Mouse (Mus musculus) lung, embryonic 14.5 days (tissue): Measurements from ENCODE around the gene Nlrc4. TPM values are rescaled to one million over a fixed set of nuclear protein-coding genes. Genes with fewer than 3 reads are reported as not detected.

ENCODE experiments used
- ATAC-seq: fragments of 200-750 bp; cut with Nextera tagmentation; 2 replicates; pipeline ENCODE4 v1.8.0; 2017; ENCODE audit warnings: mild to moderate bottlenecking, moderate TSS enrichment, moderate library complexity; ENCODE audit not compliant: insufficient read depth
- DNase-seq: peaks from one replicate; pipeline ENCODE4 v3.0.0-alpha.2; 2015
- H3K27ac ChIP-seq: fragments of 300-500 bp; sonication (generic); 2 replicates; pipeline ENCODE4 v1.5.1; 2014; ENCODE audit warnings: low read depth, mild to moderate bottlenecking, moderate library complexity
- H3K27me3 ChIP-seq: fragments of 300-500 bp; sonication (generic); 2 replicates; pipeline ENCODE4 v1.6.1; 2014; ENCODE audit warnings: low read length, control low read depth; ENCODE audit not compliant: insufficient read depth
- H3K36me3 ChIP-seq: fragments of 300-500 bp; sonication (generic); 2 replicates; pipeline ENCODE4 v1.6.1; 2014; ENCODE audit warnings: control low read depth; ENCODE audit not compliant: insufficient read depth
- H3K4me1 ChIP-seq: fragments of 300-500 bp; sonication (generic); 2 replicates; pipeline ENCODE4 v1.6.1; 2014; ENCODE audit warnings: antibody characterized with exemption, control low read depth; ENCODE audit not compliant: insufficient read depth
- H3K4me2 ChIP-seq: fragments of 300-500 bp; sonication (generic); 2 replicates; pipeline ENCODE4 v1.6.1; 2014; ENCODE audit warnings: mild to moderate bottlenecking
- H3K4me3 ChIP-seq: fragments of 300-500 bp; sonication (generic); 2 replicates; pipeline ENCODE4 v1.5.1; 2014; ENCODE audit warnings: low read depth, low read length
- H3K9ac ChIP-seq: fragments of 300-500 bp; sonication (generic); 2 replicates; pipeline ENCODE4 v1.6.1; 2014
- H3K9me3 ChIP-seq: fragments of 300-500 bp; sonication (generic); 2 replicates; pipeline ENCODE4 v1.6.1; 2016; ENCODE audit warnings: low read depth, low read length, control low read depth
- CTCF ChIP-seq: IDR thresholded peaks from 2 replicates; pipeline ENCODE4 v1.5.1; 2016; ENCODE audit warnings: antibody characterized with exemption, low read depth
- WGBS: fragments of 180-500 bp; shearing (Covaris S2); extraction: QIAGEN DNeasy Blood & Tissue Kit; methylation state at CpG from one replicate; pipeline ENCODE4 v1.1.7; 2014; 5-methylcytosine and 5-hydroxymethylcytosine counted together
- polyA plus RNA-seq: library from polyadenylated mRNA; unstranded; fragments of >200 nt; fragmentation: Nextera tagmentation; extraction: Ambion mirVana; gene quantifications from 2 replicates; pipeline ENCODE4 v1.2.1, GENCODE M21; 2014

Gene Nlrc4
- polyA plus RNA-seq, 1 experiment from 2014 or later, result 0.39 TPM

GRCm38 (mm10) chr17:74455426-74455825 is 3.5 kb downstream of the Nlrc4 start:
- WGBS, result 74% methylated on average over 4 of the region's 4 CpGs
- no peak for TF ChIP-seq CTCF

GRCm38 (mm10) chr17:74454660-74455059 is 4.3 kb downstream of the Nlrc4 start:
- no peaks in the 10 kb centered on the region for H3K27me3 ChIP-seq

More at GRCm38 (mm10) chr17:74455426-74455825, 3.5 kb downstream of the Nlrc4 start:
- no peaks in the 10 kb centered on the region for H3K4me1 ChIP-seq
- H3K9ac ChIP-seq, result no peak overlapping the region
- H3K4me2 ChIP-seq, result no peak overlapping the region
- DNase-seq (no peak), ATAC-seq (no peak)
- no peak overlapping the region for H3K27ac ChIP-seq
- H3K9me3 ChIP-seq, result no peaks in the 10 kb centered on the region
- H3K36me3 ChIP-seq, result no peaks in the 10 kb centered on the region
- H3K4me3 ChIP-seq, result no peak overlapping the region
- H3K27me3 ChIP-seq, result no peaks in the 10 kb centered on the region

GRCm38 (mm10) chr17:74453928-74454327 is 5.0 kb downstream of the Nlrc4 start:
- DNase-seq (no peak), ATAC-seq (no peak)
- Histone ChIP-seq H3K27ac (no peak overlapping the region), H3K36me3 (no peaks in the 10 kb centered on the region), H3K4me2 (no peak overlapping the region), H3K9me3 (no peaks in the 10 kb centered on the region), H3K9ac (no peak overlapping the region), H3K4me1 (no peaks in the 10 kb centered on the region), H3K4me3 (no peak overlapping the region), H3K27me3 (no peaks in the 10 kb centered on the region)
- TF ChIP-seq CTCF, result no peak
- WGBS, result 60% methylated on average over 3 of the region's 3 CpGs

More at GRCm38 (mm10) chr17:74454660-74455059, 4.3 kb downstream of the Nlrc4 start:
- Histone ChIP-seq H3K9ac (no peak overlapping the region), H3K27ac (no peak overlapping the region), H3K4me2 (no peak overlapping the region), H3K36me3 (no peaks in the 10 kb centered on the region), H3K4me1 (no peaks in the 10 kb centered on the region), H3K4me3 (no peak overlapping the region), H3K9me3 (no peaks in the 10 kb centered on the region)
- no peak for DNase-seq
- no peak for ATAC-seq
- TF ChIP-seq CTCF, result no peak
- 82% methylated on average over 1 of the region's 1 CpGs for WGBS

- Histone ChIP-seq H3K9me3 (no peaks in the 10 kb centered on the region), H3K4me3 (no peak overlapping the region), H3K36me3 (no peaks in the 10 kb centered on the region), H3K4me2 (no peak overlapping the region), H3K27ac (no peak overlapping the region), H3K9ac (no peak overlapping the region), H3K27me3 (no peaks in the 10 kb centered on the region), H3K4me1 (no peaks in the 10 kb centered on the region)
- no peak for TF ChIP-seq CTCF
- 90% methylated on average over 10 of the region's 10 CpGs for WGBS
- ATAC-seq (no peak), DNase-seq (no peak)
Observed at GRCm38 (mm10) chr17:74449776-74450175, 9.2 kb downstream of the Nlrc4 start.

GRCm38 (mm10) chr17:74440486-74440885 is 18.5 kb downstream of the Nlrc4 start:
- Histone ChIP-seq H3K27ac (no peak overlapping the region), H3K4me2 (no peak overlapping the region), H3K9ac (no peak overlapping the region), H3K36me3 (no peaks in the 10 kb centered on the region), H3K9me3 (no peaks in the 10 kb centered on the region), H3K27me3 (no peaks in the 10 kb centered on the region), H3K4me1 (no peaks in the 10 kb centered on the region), H3K4me3 (no peak overlapping the region)
- DNase-seq (no peak), ATAC-seq (no peak)
- no peak for TF ChIP-seq CTCF
- 72% methylated on average over 5 of the region's 5 CpGs for WGBS

GRCm38 (mm10) chr17:74437762-74438161 is 21.2 kb downstream of the Nlrc4 start:
- no peaks in the 10 kb centered on the region for H3K36me3 ChIP-seq
- no peak for ATAC-seq
- no peaks in the 10 kb centered on the region for H3K9me3 ChIP-seq
- no peak overlapping the region for H3K27ac ChIP-seq
- no peak for DNase-seq
- TF ChIP-seq CTCF, result no peak
- no peak overlapping the region for H3K4me2 ChIP-seq
- no peak overlapping the region for H3K9ac ChIP-seq
- H3K4me1 ChIP-seq, result no peaks in the 10 kb centered on the region
- no peaks in the 10 kb centered on the region for H3K27me3 ChIP-seq
- 77% methylated on average over 9 of the region's 9 CpGs for WGBS
- no peak overlapping the region for H3K4me3 ChIP-seq

- no peak overlapping the region for H3K9ac ChIP-seq
- DNase-seq (no peak), ATAC-seq (no peak)
- no peak for TF ChIP-seq CTCF
- H3K27me3 ChIP-seq, result no peaks in the 10 kb centered on the region
- WGBS, result 78% methylated on average over 5 of the region's 5 CpGs
- no peaks in the 10 kb centered on the region for H3K4me1 ChIP-seq
- peaks cover 7% of the 10 kb centered on the region; the same call in 1 of the 2 replicates for H3K36me3 ChIP-seq
- H3K27ac ChIP-seq, result no peak overlapping the region
- H3K9me3 ChIP-seq, result no peaks in the 10 kb centered on the region
- no peak overlapping the region for H3K4me3 ChIP-seq
- no peak overlapping the region for H3K4me2 ChIP-seq
Observed at GRCm38 (mm10) chr17:74432631-74433030, 26.3 kb downstream of the Nlrc4 start.

- ATAC-seq, result no peak
- peak; percentile 31 for DNase-seq
- no peak overlapping the region for H3K27ac ChIP-seq
Observed at GRCm38 (mm10) chr17:74431481-74431880, 27.5 kb downstream of the Nlrc4 start.

More at GRCm38 (mm10) chr17:74431481-74431880, 27.5 kb downstream of the Nlrc4 start:
- no peak overlapping the region for H3K4me2 ChIP-seq
- H3K36me3 ChIP-seq, result peaks cover 7% of the 10 kb centered on the region; the same call in 1 of the 2 replicates
- no peaks in the 10 kb centered on the region for H3K27me3 ChIP-seq
- TF ChIP-seq CTCF, result peak; percentile 38; the same call in 1 of the 2 replicates
- H3K4me3 ChIP-seq, result no peak overlapping the region
- no peaks in the 10 kb centered on the region for H3K4me1 ChIP-seq
- H3K9me3 ChIP-seq, result no peaks in the 10 kb centered on the region
- WGBS, result 70% methylated on average over 13 of the region's 13 CpGs
- H3K9ac ChIP-seq, result no peak overlapping the region
